Mouse (Mus musculus) kidney, adult 8-10 months (tissue): ENCODE measurements around the gene Ogfod2.

ENCODE experiments used
- DNase-seq, 2 experiments: peaks; one replicate each; pipeline ENCODE4 v3.0.0; 2022

Gene Ogfod2

GRCm38 (mm10) chr5:124155943-124156342 lies 43.8 kb downstream of the Ogfod2 start:
- DNase-seq = no peak

- no peak for DNase-seq
Observed at GRCm38 (mm10) chr5:124158305-124158704, 46.2 kb downstream of the Ogfod2 start.

- DNase-seq = no peak
Observed at GRCm38 (mm10) chr5:124159453-124159852, 47.4 kb downstream of the Ogfod2 start.

- no peak for DNase-seq
Observed at GRCm38 (mm10) chr5:124161831-124162230, 49.7 kb downstream of the Ogfod2 start.

GRCm38 (mm10) chr5:124162577-124162976 lies 50.5 kb downstream of the Ogfod2 start:
- DNase-seq = peak; percentile 70 to 84

- no peak for DNase-seq
Observed at GRCm38 (mm10) chr5:124163445-124163844, 51.3 kb downstream of the Ogfod2 start.
